Mouse (Mus musculus) kidney, embryonic 14.5 days (tissue): Measurements from ENCODE around the gene Stk11. TPM values are rescaled to one million over a fixed set of nuclear protein-coding genes. Genes with fewer than 3 reads are reported as not detected.

Experiments
- ATAC-seq: fragments of 200-750 bp; cut with Nextera tagmentation; 2 replicates; pipeline ENCODE4 v1.8.0; 2017; ENCODE audit warnings: moderate number of reproducible peaks, mild to moderate bottlenecking, moderate TSS enrichment, moderate library complexity; ENCODE audit not compliant: low FRiP score, low TSS enrichment
- H3K27ac ChIP-seq: fragments of 300-500 bp; sonication (generic); 2 replicates; pipeline ENCODE4 v1.5.1; 2014; ENCODE audit warnings: low read depth, mild to moderate bottlenecking, low read length, moderate library complexity, mixed read lengths
- H3K27me3 ChIP-seq: fragments of 300-500 bp; sonication (generic); 2 replicates; pipeline ENCODE4 v1.6.1; 2014; ENCODE audit warnings: mild to moderate bottlenecking, low read length; ENCODE audit not compliant: control insufficient read depth, insufficient read depth
- H3K36me3 ChIP-seq: fragments of 300-500 bp; sonication (generic); 2 replicates; pipeline ENCODE4 v1.6.1; 2014; ENCODE audit warnings: low read length, mixed read lengths; ENCODE audit not compliant: control insufficient read depth, insufficient read depth
- H3K4me1 ChIP-seq: fragments of 300-500 bp; sonication (generic); 2 replicates; pipeline ENCODE4 v1.6.1; 2014; ENCODE audit warnings: low read length, mixed read lengths; ENCODE audit not compliant: control insufficient read depth, insufficient read depth
- H3K4me2 ChIP-seq: fragments of 300-500 bp; sonication (generic); replicated peaks from 2 replicates; pipeline ENCODE4 v1.6.1; 2014; ENCODE audit warnings: low read depth, mild to moderate bottlenecking, low read length
- H3K4me3 ChIP-seq: fragments of 300-500 bp; sonication (generic); 2 replicates; pipeline ENCODE4 v1.5.1; 2014; ENCODE audit warnings: mild to moderate bottlenecking, low read length
- H3K9ac ChIP-seq: fragments of 300-500 bp; sonication (generic); 2 replicates; pipeline ENCODE4 v1.6.1; 2014; ENCODE audit warnings: low read depth, mild to moderate bottlenecking, low read length, moderate library complexity
- H3K9me3 ChIP-seq: fragments of 300-500 bp; sonication (generic); 2 replicates; pipeline ENCODE4 v1.6.1; 2016; ENCODE audit warnings: low read length; ENCODE audit not compliant: control insufficient read depth
- WGBS: fragments of 180-500 bp; shearing (Covaris S2); extraction: QIAGEN DNeasy Blood & Tissue Kit; methylation state at CpG from one replicate; pipeline ENCODE4 v1.1.7; 2014; 5-methylcytosine and 5-hydroxymethylcytosine counted together
- polyA plus RNA-seq: library from polyadenylated mRNA; unstranded; fragments of >200 nt; fragmentation: Nextera tagmentation; extraction: Ambion mirVana; gene quantifications from 2 replicates; pipeline ENCODE4 v1.2.1, GENCODE M21; 2014

Stk11 gene
- polyA plus RNA-seq, 1 experiment from 2014 or later: 26.6 TPM

DNA sequence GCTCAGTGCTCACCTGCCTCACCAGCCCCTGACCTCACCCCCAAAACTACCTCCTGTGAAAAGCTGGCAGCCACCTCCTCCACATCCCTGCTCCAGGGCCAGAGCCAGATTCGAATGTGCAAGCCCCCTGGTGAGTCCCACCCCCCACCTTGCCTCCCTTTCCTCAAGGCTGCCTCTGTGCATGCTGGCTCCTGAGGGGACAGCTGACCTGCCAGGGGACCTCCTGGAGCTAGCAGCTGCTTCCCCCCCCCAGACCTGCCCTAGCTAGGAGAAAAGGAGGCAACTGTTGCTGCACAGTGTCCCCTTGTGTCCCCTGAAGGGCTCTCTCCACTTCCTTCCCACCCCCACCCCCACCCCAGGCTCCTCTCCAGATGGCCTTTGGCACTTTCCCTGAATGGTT, 39.7 kb downstream of the Stk11 start:
- Histone ChIP-seq H3K9me3 (no peaks in the 10 kb centered on the region), H3K4me3 (no peak overlapping the region), H3K27ac (0 out of 2 replicates have a peak overlapping the region, but pooled peaks have one; percentile 12), H3K36me3 (peaks cover 66% of the 10 kb centered on the region), H3K27me3 (no peaks in the 10 kb centered on the region), H3K4me1 (peaks cover 73% of the 10 kb centered on the region), H3K4me2 (no peak overlapping the region), H3K9ac (peak overlapping the region; percentile 20; the same call in 1 of the 2 replicates)
- WGBS: 37% methylated on average over 1 of the region's 1 CpGs
- ATAC-seq: no peak

GRCm38 (mm10) chr10:80156002-80156751, 40.6 kb downstream of the Stk11 start:
- Histone ChIP-seq H3K4me3 (no peak overlapping the region), H3K36me3 (peaks cover 65% of the 10 kb centered on the region), H3K4me2 (no peak overlapping the region), H3K27me3 (no peaks in the 10 kb centered on the region), H3K27ac (peak overlapping the region; percentile 37; the same call in 1 of the 2 replicates), H3K9ac (peak overlapping the region; percentile 23; the same call in 1 of the 2 replicates), H3K9me3 (no peaks in the 10 kb centered on the region), H3K4me1 (peaks cover 82% of the 10 kb centered on the region)
- 81% methylated on average over 29 of the region's 29 CpGs for WGBS
- ATAC-seq: no peak

- Histone ChIP-seq H3K27me3 (no peaks in the 10 kb centered on the region), H3K9me3 (no peaks in the 10 kb centered on the region), H3K4me2 (no peak overlapping the region), H3K36me3 (peaks cover 60% of the 10 kb centered on the region), H3K9ac (peak overlapping the region; percentile 23; the same call in 1 of the 2 replicates), H3K4me1 (peaks cover 88% of the 10 kb centered on the region), H3K4me3 (no peak overlapping the region), H3K27ac (peak overlapping the region; percentile 99; the same call in 1 of the 2 replicates)
- WGBS: 49% methylated on average over 7 of the region's 7 CpGs
- ATAC-seq: no peak
Measured at GRCm38 (mm10) chr10:80156752-80157053, 41.1 kb downstream of the Stk11 start.

DNA sequence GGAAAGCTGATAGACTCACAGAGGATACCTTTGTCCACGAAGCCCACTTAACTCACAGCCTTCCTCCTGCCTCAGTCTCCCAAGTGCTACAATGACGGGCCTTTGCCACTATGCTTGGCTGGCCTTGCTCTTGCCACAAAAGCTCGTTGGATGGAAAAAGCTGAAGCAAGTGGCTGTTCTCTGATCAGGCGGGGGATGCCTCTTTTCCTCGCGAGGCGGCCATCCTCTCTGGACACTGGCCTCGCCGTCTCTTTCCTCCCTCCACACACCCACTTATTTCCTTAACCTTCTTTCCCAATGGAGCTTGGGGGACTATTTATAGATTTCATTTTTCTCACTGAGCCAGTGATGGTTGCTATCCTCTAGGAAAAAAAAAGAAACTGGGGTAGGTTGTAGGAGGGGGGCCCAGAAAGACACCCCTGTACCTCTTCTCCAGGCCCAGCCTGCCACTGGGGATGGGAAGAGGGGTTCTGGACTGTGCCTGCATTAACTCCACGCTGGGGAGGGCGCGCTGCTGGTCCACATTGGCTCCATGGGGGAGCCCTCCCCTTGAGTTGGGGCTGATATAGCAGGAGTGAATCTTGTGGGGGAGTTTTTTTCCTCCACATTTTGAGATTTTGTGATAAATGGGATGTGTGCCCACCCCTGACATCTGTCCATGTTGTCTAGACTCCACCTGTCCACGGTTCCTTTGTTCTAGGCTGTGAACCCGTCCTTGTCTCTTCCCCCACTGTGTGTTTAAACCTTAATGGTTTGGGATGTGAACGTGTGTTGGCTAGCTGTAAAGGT, 41.7 kb downstream of the Stk11 start:
- H3K27ac ChIP-seq: peak overlapping the region; percentile 99; the same call in 1 of the 2 replicates
- no peak for ATAC-seq
- no peak overlapping the region for H3K4me3 ChIP-seq
- 55% methylated on average over 15 of the region's 15 CpGs for WGBS
- H3K9ac ChIP-seq: peak overlapping the region; percentile 8; the same call in 1 of the 2 replicates
- H3K27me3 ChIP-seq: no peaks in the 10 kb centered on the region
- peak overlapping the region; percentile 21; the same call in 1 of the 2 replicates for H3K4me2 ChIP-seq
- peaks cover 53% of the 10 kb centered on the region for H3K36me3 ChIP-seq
- H3K9me3 ChIP-seq: no peaks in the 10 kb centered on the region
- H3K4me1 ChIP-seq: peaks cover 91% of the 10 kb centered on the region

DNA sequence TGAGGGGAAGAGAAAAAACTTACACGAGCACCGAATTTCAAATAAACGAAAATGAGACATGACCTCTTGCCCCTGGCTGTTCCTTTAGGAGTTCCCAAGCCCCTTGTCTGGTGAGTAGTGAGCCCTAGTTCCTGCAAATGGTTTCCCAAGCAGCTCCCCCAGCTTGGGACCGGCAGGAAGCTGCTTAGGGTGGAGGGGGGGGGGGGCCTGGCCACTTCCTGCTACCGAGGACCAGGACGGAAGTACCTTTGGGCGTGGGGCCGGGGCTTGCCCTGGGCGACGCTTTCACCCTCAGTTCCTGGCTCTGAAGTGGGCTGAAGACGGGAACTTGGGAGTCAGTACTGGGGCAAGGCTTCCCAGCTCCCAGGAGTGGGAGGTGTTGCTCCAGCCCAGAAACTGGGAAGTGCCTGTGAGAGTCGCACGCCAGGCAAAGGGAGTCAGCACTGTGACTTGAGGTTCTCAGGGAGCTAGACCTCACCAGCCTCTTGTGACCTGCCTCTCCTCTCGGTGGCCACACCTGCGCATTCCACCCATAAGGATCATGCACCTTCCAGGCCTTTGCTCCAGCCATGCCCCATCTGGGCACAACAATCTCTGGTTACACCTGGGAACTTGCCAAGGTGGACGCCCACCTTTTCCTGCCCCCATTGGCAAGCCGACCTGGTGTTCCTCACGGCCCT, 42.8 kb downstream of the Stk11 start:
- H3K9me3 ChIP-seq: no peaks in the 10 kb centered on the region
- H3K4me1 ChIP-seq: peaks cover 88% of the 10 kb centered on the region
- H3K27ac ChIP-seq: peak overlapping the region; percentile 99
- WGBS: 4% methylated on average over 18 of the region's 18 CpGs
- no peak overlapping the region for H3K4me3 ChIP-seq
- 0 out of 2 replicates have a peak, but pooled peaks have one; percentile 2 for ATAC-seq
- peak overlapping the region; percentile 56 for H3K4me2 ChIP-seq
- H3K9ac ChIP-seq: peak overlapping the region; percentile 44
- peaks cover 43% of the 10 kb centered on the region for H3K36me3 ChIP-seq
- no peaks in the 10 kb centered on the region for H3K27me3 ChIP-seq

DNA sequence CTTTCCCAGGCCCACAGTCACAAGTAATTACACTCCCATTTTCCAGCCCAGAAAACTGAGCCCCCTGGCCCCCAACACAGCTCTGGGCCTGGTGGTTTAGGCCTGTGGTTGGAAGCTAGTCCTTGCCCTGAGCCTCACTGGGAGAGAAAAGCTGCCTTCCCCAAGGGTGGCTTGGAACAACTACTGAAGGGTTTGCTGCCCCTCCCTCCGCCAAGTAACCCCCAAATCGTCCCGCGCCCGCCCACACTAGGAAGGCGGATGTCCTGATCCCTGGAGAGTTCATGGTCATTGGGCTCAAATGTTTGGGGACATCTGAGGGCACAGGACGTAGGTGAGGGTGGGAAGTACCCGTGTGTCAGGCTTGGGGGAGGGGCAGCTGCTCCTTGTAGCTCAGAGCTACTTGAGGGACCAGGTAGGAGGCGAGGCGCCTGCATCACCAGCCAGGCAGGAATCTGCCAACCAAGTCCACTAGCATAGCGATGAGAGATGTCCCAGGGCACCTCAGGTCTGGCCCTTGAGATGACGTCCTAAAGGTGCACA, 43.5 kb downstream of the Stk11 start:
- Histone ChIP-seq H3K4me2 (peak overlapping the region; percentile 56), H3K27me3 (no peaks in the 10 kb centered on the region), H3K4me1 (peaks cover 87% of the 10 kb centered on the region), H3K36me3 (peaks cover 37% of the 10 kb centered on the region), H3K9ac (peak overlapping the region; percentile 44; the same call in 1 of the 2 replicates), H3K4me3 (peak overlapping the region; percentile 29), H3K9me3 (no peaks in the 10 kb centered on the region), H3K27ac (peak overlapping the region; percentile 99)
- WGBS: 9% methylated on average over 12 of the region's 12 CpGs
- ATAC-seq: no peak; the same call in 1 of the 2 replicates

- H3K27ac ChIP-seq: peak overlapping the region; percentile 99
- H3K27me3 ChIP-seq: no peaks in the 10 kb centered on the region
- ATAC-seq: peak; percentile 70
- peak overlapping the region; percentile 37 for H3K4me3 ChIP-seq
- H3K9me3 ChIP-seq: no peaks in the 10 kb centered on the region
- H3K36me3 ChIP-seq: peaks cover 30% of the 10 kb centered on the region
- H3K9ac ChIP-seq: peak overlapping the region; percentile 45; the same call in 1 of the 2 replicates
- WGBS: under 1% methylated on average over 55 of the region's 55 CpGs
- H3K4me2 ChIP-seq: peak overlapping the region; percentile 74
- H3K4me1 ChIP-seq: peaks cover 88% of the 10 kb centered on the region
Measured at GRCm38 (mm10) chr10:80159561-80160454, 44.2 kb downstream of the Stk11 start.
